ENCODE assay signal across 8 mouse cellular contexts in genomic region chr10:80398174-80398535, GRCm38 (mm10). TPM values are rescaled to one million over a fixed set of nuclear protein-coding genes. Genes with fewer than 3 reads are reported as not detected.
DNase-seq lines count a peak whose midpoint lies in the region; ATAC-seq and TF ChIP-seq lines count a peak whose summit lies in the region.

No protein-coding gene starts in this region.

- peak overlapping the region; percentile 83 for H3K4me2 ChIP-seq in hindbrain, embryonic 12.5 days (replicated peaks)
- peak overlapping the region; percentile 92 for H3K4me2 ChIP-seq in midbrain, embryonic 14.5 days (ENCODE audit: low read length)

- WGBS in kidney, adult 2 months: 0% methylated on average over 1 of the region's 1 CpGs
- 0% methylated on average over 1 of the region's 1 CpGs for WGBS in hindbrain, embryonic 12.5 days
- WGBS in midbrain, embryonic 14.5 days: 0% methylated on average over 1 of the region's 1 CpGs

- peak overlapping the region; percentile 90 for H3K9ac ChIP-seq in hindbrain, embryonic 12.5 days
- peak overlapping the region; percentile 89 for H3K9ac ChIP-seq in midbrain, embryonic 14.5 days (replicated peaks; ENCODE audit: low read length)

- H3K36me3 ChIP-seq in kidney, adult 2 months (ENCODE audit: control insufficient read depth, insufficient read depth, low read length): no peaks in the 10 kb centered on the region; the same call in none of the 2 replicates
- peaks cover 50% of the 10 kb centered on the region for H3K36me3 ChIP-seq in hindbrain, embryonic 12.5 days
- peaks cover 54% of the 10 kb centered on the region for H3K36me3 ChIP-seq in midbrain, embryonic 14.5 days (ENCODE audit: control insufficient read depth, insufficient read depth, low read length)

- H3K27ac ChIP-seq in kidney, adult 2 months (ENCODE audit: insufficient read depth, low read depth, low read length): peak overlapping the region; percentile 18; the same call in 1 of the 2 replicates
- H3K27ac ChIP-seq in hindbrain, embryonic 12.5 days: peak overlapping the region; percentile 99
- peak overlapping the region; percentile 99 for H3K27ac ChIP-seq in midbrain, embryonic 14.5 days (replicated peaks; ENCODE audit: low read depth, low read length)

- no peak for ATAC-seq in hindbrain, embryonic 12.5 days (ENCODE audit: low FRiP score)
- ATAC-seq in midbrain, embryonic 14.5 days (ENCODE audit: low FRiP score, low TSS enrichment): no peak

- H3K9me3 ChIP-seq in hindbrain, embryonic 12.5 days (replicated peaks): no peaks in the 10 kb centered on the region
- no peaks in the 10 kb centered on the region for H3K9me3 ChIP-seq in midbrain, embryonic 14.5 days (ENCODE audit: control insufficient read depth, low read length)

- H3K4me3 ChIP-seq in kidney, adult 2 months (ENCODE audit: insufficient read depth, low read depth, low read length): peak overlapping the region; percentile 46; the same call in 1 of the 2 replicates
- H3K4me3 ChIP-seq in hindbrain, embryonic 12.5 days: peak overlapping the region; percentile 72
- H3K4me3 ChIP-seq in midbrain, embryonic 14.5 days (replicated peaks; ENCODE audit: low read depth, low read length): peak overlapping the region; percentile 74

- no peak for DNase-seq in kidney, adult 2 months
- no peak for DNase-seq in kidney, adult 9 months
- peak; percentile 60 for DNase-seq in NIH3T3 (ENCODE audit: low read depth)
- DNase-seq in midbrain, embryonic 14.5 days: no peak
- DNase-seq in B cell, adult 2 months: no peak
- DNase-seq in thymus, postnatal 25 days: no peak
- DNase-seq in thymus, postnatal 10 days (ENCODE audit: low spot score in 2 of 2): no peak

- no peak for TF ChIP-seq CTCF in kidney, adult 2 months (conservative IDR thresholded peaks at IDR 0.05; ENCODE audit: insufficient read depth, insufficient read length, low read depth, low read length)

- peaks cover 15% of the 10 kb centered on the region for H3K4me1 ChIP-seq in kidney, adult 2 months (ENCODE audit: control insufficient read depth, insufficient read depth, low read length)
- H3K4me1 ChIP-seq in hindbrain, embryonic 12.5 days: peaks cover 26% of the 10 kb centered on the region
- H3K4me1 ChIP-seq in midbrain, embryonic 14.5 days (ENCODE audit: control insufficient read depth, insufficient read depth, low read length): peaks cover 23% of the 10 kb centered on the region

- TF ChIP-seq POLR2A in kidney, adult 2 months (IDR thresholded peaks at IDR 0.05; ENCODE audit: low read depth, low read length): no peak

- H3K27me3 ChIP-seq in kidney, adult 2 months (replicated peaks; ENCODE audit: control insufficient read depth, insufficient read depth, low read length): no peaks in the 10 kb centered on the region
- no peaks in the 10 kb centered on the region for H3K27me3 ChIP-seq in hindbrain, embryonic 12.5 days
- H3K27me3 ChIP-seq in midbrain, embryonic 14.5 days (ENCODE audit: control insufficient read depth, insufficient read depth, low read length): no peaks in the 10 kb centered on the region

RNA-seq across cellular contexts. Expression of gene Mbd3, which starts 1.2 kb away (rescaled TPM):
- 143 and 151 TPM in 2 replicates for polyA plus RNA-seq in kidney, adult 2 months (2012; rRNA removed)
- polyA plus RNA-seq in hindbrain, embryonic 12.5 days (2016; fragmentation: Nextera tagmentation; extraction: Ambion mirVana): 275 and 296 TPM in 2 replicates
- polyA plus RNA-seq in midbrain, embryonic 14.5 days (2014; fragmentation: Nextera tagmentation; extraction: Ambion mirVana): 166 and 208 TPM in 2 replicates

RNA-seq across cellular contexts. Expression of gene Uqcr11, which starts 8.5 kb away (rescaled TPM):
- 3,960 and 3,968 TPM in 2 replicates for polyA plus RNA-seq in kidney, adult 2 months (2012; rRNA removed)
- 312 and 406 TPM in 2 replicates for polyA plus RNA-seq in hindbrain, embryonic 12.5 days (2016; fragmentation: Nextera tagmentation; extraction: Ambion mirVana)
- 532 and 742 TPM in 2 replicates for polyA plus RNA-seq in midbrain, embryonic 14.5 days (2014; fragmentation: Nextera tagmentation; extraction: Ambion mirVana)

RNA-seq across cellular contexts. Expression of gene Mex3d, which starts 10.7 kb away (rescaled TPM):
- polyA plus RNA-seq in kidney, adult 2 months (2012; rRNA removed): 7.9 and 11.9 TPM in 2 replicates
- 21.4 and 24.8 TPM in 2 replicates for polyA plus RNA-seq in hindbrain, embryonic 12.5 days (2016; fragmentation: Nextera tagmentation; extraction: Ambion mirVana)
- polyA plus RNA-seq in midbrain, embryonic 14.5 days (2014; fragmentation: Nextera tagmentation; extraction: Ambion mirVana): 17.3 and 28.2 TPM in 2 replicates

RNA-seq across cellular contexts. Expression of gene Tcf3, which starts 35.3 kb away (rescaled TPM):
- 33.3 and 38.6 TPM in 2 replicates for polyA plus RNA-seq in kidney, adult 2 months (2012; rRNA removed)
- 176 and 178 TPM in 2 replicates for polyA plus RNA-seq in hindbrain, embryonic 12.5 days (2016; fragmentation: Nextera tagmentation; extraction: Ambion mirVana)
- polyA plus RNA-seq in midbrain, embryonic 14.5 days (2014; fragmentation: Nextera tagmentation; extraction: Ambion mirVana): 49.8 and 60.4 TPM in 2 replicates

RNA-seq across cellular contexts. Expression of gene Plk5, which starts 41.9 kb away (rescaled TPM):
- polyA plus RNA-seq in kidney, adult 2 months (2012; rRNA removed): 1.8 and 2.0 TPM in 2 replicates
- polyA plus RNA-seq in hindbrain, embryonic 12.5 days (2016; fragmentation: Nextera tagmentation; extraction: Ambion mirVana): 0.35 and 0.50 TPM in 2 replicates
- polyA plus RNA-seq in midbrain, embryonic 14.5 days (2014; fragmentation: Nextera tagmentation; extraction: Ambion mirVana): 2.9 and 3.2 TPM in 2 replicates

Comparison
In these comparisons a context has a peak if more than half of its experiments do, and no peak if none do; other contexts are left out.
1. H3K27ac ChIP-seq: peak in every context shown above with its lines; median percentile 99 in hindbrain, embryonic 12.5 days; 99 in midbrain, embryonic 14.5 days; 18 in kidney, adult 2 months.